Mouse (Mus musculus): ENCODE data around the gene Nrbf2.

Nrbf2 gene

DNA sequence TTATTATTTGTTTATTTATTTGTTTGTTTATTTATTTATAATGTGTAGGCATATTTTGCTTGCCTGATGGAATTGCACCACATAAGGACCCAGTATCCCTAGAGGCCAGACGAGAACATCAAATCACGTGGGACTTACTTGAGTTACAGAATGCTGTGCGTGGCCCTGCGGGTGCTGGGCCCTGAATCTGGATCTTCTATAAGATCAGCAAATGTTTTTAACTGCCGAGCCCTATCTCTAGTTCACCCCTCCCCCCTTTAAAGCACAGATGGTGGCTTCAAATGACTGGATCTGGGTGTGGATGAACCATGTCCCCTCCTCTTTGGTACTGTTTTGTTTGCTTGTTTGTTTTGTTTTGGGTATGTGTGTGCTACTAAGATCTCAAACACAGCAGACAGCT is 10.2 kb upstream of the Nrbf2 start:
- DNase-seq (ENCODE audit: low spot score in 2 of 2) = no peak

DNA sequence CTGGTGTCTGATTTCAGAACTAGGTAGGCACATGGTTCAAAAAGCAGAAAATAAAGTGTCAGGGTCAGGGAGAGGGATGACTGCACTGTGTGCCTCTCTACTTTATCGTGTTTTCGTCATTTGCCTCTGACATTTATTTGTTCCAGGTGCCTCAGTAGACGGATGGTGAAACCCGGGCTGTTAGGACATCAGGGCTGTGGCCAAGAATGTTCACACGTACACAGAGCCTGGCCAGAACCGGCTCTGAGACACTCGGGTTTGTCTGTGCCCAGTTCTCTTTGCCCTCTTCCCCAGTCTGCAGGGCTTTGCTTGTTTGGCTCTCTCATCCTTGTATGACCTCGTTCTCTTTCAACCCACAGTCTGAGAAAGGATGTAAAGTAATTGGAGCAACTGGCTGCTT is 6.0 kb upstream of the Nrbf2 start:
- DNase-seq (ENCODE audit: low spot score in 2 of 2) = no peak

DNA sequence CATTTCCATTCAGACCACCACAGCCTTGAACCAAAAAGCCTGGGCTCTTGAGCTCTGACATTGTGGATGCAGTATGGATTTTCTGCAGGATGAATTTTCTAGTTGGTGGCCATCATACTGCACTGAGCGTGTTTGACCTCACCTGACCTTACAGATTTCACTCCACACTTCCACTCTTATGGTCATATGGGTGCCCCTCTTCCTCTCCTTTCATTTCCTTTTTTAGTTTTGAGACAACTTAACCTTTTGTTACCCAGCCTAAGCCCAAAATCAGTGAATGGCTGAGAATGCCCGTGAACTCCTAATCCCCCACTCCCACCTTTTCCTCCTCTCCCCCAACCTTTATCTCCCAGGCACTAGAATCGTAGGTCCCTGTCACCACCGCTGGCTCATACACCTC is 5.5 kb upstream of the Nrbf2 start:
- no peak for DNase-seq (ENCODE audit: low spot score in 2 of 2)

DNA sequence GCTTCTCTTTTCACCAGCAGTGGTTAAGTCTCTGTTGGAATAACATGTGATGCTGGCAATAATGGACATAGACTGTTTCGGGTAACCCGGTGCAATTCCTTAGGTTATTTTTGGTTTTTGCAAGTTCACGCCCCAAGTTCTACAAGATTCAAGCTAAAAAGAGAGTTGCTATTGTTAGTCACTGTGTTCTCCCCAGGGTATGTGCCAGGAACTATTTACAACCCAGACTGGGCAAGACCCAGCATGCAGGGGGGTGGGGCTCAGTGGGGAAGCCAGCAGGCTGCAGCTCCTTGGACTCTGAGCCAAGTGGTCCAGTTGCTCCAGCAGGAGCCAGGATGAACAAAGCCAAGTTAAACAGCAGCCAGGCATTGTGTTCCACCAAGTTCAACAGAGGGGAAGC is 2.8 kb upstream of the Nrbf2 start:
- DNase-seq (ENCODE audit: low spot score in 2 of 2) = peak; percentile 38 to 40

DNA sequence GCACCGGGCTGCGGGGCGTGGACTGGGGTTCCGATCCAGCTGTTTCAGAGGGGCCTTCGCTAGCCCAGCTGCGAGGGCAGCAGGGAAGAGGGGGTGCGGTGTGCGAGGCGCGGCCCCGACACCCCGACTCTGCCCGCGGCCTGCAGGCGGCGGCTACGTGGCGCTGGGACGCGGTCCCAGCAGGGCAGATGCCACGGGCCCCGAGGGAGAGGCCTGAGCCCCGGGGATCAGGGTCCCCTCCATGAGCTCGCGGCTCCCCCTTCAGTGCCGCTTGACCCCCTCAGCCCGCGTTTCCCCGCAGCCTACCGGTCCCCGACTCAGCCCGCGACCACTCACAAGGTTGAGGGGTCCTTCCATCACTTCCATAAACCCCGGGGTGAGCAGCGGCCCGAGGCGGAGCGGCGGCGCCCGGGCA is 337 bp downstream of the Nrbf2 start:
- peak in 1 of 2 experiments; percentile 49 for DNase-seq (ENCODE audit: low spot score in 2 of 2)

DNA sequence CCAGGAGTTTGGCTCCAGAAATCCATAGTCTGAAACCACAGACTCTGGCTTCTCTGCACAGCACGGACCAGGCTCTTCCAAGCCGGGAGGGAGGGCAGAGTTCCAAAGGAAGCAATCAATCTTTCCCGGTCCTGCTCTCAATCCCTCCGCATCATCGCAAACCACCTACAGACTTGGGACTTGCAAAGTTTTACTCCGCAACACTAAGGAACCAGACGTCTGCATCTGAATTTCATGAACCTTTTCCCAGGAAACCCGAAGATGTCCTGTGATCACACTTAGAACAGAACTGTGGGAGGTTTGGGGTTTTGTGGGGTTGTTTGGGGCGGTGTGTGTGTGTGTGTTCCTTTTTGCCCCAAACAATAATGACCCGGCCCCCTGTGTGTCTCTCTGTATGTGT is 794 bp downstream of the Nrbf2 start:
- peak in 1 of 2 experiments; percentile 8 for DNase-seq (ENCODE audit: low spot score in 2 of 2)

DNA sequence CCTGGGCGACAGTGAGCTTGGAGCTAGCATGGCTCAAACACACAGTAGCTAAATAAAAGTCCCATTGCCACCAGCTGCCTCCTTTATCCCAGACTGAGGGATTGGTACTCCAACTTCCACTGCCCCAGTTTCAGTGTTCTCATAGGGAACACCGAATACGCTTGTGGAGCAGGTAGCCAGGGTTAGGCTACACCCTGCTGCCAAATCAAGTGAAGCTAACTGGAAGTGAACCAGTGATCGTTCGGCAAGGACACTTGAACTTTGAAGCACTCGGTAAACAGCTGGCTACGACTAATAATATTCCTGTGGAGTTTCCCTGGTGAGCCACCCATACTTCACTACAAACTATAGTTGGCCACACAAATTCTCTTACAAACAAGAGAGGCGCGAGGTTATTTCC is 1.6 kb downstream of the Nrbf2 start:
- no peak for DNase-seq (ENCODE audit: low spot score in 2 of 2)

DNA sequence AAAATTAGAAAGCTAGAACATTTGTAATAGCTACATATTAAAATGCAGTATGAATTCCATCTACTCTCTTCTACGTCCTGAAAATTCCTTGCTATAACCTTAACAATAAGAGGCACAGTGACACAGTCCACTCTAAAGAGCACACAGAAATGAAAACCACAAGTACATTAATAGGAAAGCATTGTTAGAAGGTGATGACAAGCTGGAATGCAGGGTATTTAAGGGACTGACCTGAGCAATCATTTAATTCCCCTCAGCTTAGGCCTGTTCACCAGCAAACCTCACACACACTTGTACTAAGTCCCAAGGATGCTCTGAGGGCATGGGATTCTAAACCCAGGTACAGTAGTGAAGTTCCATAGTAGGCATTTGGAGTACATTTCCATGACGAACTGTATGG is 2.6 kb downstream of the Nrbf2 start:
- DNase-seq (ENCODE audit: low spot score in 2 of 2) = no peak

DNA sequence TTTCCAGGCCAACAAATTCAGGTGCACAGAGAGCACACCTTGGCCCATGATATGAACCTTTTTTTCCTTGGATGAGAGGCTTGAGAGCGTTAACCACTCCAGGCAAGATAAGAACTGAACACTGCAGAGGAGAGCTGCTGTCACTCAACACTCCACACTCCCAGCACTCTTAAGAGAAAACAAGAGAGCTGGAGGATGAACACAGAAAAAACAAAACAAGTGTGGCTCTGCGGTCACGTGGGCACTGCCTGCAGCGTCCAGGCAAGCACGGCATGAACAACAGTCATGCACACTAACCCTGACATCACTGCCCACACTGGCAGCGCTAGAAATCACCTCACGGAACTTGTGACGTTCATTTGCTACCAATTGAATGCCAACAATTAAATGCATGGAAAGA is 3.3 kb downstream of the Nrbf2 start:
- no peak for DNase-seq (ENCODE audit: low spot score in 2 of 2)

DNA sequence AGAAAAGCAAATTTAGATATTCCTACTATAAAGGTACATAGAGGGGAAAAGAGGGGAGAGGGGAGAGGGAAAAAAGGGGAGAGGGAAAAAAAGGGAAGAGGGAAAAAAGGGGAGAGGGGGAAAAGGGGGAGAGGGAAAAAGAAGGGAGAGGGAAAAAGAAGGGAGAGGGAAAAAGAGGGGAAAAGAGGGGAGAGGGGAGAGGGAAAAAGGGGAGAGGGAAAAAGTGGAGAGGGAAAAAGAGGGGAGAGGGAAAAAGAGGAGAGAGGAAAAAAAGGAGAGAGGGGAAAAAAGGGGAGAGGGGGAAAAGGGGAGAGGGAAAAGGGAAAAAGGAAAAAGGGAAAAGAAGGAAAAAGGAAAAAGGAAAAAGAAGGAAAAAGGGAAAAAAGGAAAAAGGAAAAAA is 9.2 kb downstream of the Nrbf2 start:
- DNase-seq (ENCODE audit: low spot score in 2 of 2) = no peak

DNA sequence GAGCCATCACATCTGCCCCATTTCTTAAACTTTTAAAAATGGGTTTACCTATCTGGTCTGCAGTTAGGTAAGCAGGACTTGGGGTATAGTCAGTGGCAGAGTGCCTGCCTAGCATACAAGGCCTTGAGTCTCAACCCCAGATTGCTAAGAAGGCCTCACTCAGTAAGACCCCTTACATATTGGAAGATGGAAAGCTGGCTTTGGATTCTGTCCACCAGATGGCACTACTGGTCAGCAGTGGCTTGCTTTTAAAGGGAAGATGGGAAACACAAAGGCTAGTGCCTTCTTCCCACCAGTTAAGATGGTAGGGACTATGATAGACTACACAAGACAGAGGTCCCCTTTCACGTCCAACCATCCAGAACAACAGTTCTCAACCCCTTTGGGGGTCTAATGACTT is 20.3 kb downstream of the Nrbf2 start:
- DNase-seq (ENCODE audit: low spot score in 2 of 2) = peak in 1 of 2 experiments; percentile 62

DNA sequence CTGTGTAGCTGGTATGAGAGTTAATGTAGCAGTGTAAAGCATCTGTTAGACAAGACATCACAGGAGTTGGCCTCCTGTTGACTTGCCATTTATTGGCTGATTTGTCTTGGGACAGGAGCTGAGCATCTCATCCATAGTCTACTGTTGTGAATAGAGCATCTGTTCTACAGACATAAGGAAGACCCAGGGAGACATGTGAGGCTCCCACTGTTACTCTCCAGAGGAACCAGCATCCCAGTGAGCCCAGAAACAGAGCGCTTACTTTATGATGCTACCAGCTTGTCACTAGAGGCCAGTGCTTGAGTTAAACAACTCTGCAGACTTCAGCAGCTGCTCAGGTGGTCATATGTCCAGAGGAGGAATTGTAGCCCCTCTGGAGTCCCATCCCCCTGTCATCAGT is 32.0 kb downstream of the Nrbf2 start:
- DNase-seq (ENCODE audit: low spot score in 2 of 2) = no peak

DNA sequence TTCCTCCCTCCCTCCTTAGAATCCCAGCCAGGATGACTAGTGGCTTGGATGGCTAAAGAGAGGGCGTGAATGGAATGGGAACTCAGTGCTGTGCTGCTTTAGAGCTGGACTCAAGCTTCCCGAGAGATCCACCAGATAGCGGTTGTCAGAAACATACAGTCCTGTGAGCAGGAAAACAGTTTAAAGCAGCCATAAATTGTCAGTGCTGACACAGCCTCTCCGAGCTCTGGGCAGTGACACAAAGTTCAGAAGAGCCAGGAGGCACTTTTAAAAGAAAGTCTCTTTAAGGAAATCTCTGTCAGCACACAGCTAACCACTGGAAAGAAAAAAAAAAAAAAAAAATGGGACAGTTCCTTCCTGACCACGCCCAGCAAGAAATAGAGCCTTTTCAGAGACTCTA is 32.8 kb downstream of the Nrbf2 start:
- no peak for DNase-seq (ENCODE audit: low spot score in 2 of 2)

DNA sequence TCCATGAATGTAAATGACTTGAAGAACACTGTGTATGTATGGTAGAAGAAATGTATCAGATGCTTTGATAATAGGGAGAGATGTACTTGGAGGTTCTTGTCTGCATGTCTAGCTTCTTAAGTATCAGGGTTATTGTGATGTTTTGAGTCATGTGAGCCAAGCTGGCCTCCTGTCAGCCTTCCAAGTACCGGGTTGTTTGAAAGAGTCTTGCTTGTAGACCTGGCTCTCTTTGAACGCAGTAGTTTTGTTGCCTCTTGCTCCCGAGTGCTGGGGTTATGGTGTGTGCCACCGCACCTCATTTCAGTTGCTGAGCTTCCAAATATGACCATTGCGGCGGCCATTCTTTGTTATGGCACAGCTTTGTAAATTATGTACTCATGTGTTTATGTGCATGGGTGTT is 34.3 kb downstream of the Nrbf2 start:
- DNase-seq (ENCODE audit: low spot score in 2 of 2) = no peak

DNA sequence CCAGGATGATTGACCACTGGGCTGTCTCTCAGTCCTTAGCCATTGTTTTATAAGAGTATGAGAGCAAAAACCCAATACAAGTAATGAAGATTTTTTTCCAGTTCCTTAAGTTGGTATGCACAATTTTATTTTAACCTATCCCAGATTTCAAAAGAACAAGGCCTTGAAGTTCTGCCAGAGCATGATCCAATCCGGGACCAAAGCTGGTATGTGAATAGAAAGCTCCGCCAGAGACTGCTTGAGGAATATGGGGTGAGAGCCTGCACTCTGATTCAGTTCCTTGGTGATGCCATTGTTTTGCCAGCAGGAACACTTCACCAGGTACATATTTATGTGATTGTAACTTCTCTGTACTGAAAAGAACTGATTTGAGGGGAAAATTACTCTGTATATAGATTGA is 35.6 kb downstream of the Nrbf2 start:
- no peak for DNase-seq (ENCODE audit: low spot score in 2 of 2)

DNA sequence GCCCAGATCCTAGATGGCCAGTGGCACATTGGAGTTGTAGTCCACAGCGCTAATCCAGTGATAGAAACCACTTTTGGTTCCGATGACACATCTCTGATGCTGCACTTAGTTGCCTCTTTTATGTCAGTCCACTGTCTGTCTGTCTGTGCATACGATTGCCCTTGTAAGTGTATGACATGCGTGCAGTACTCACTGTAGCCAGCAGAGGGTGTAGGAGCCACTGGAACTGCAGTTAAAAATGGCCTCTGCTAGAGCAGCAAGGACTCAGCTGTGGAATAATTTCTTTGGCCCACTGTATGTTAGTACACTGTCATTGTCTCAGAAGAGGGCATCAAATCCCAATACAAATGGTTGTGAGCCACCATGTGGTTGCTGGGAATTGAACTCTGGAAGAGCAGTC is 38.0 kb downstream of the Nrbf2 start:
- peak; percentile 52 to 69 for DNase-seq (ENCODE audit: low spot score in 2 of 2)

DNA sequence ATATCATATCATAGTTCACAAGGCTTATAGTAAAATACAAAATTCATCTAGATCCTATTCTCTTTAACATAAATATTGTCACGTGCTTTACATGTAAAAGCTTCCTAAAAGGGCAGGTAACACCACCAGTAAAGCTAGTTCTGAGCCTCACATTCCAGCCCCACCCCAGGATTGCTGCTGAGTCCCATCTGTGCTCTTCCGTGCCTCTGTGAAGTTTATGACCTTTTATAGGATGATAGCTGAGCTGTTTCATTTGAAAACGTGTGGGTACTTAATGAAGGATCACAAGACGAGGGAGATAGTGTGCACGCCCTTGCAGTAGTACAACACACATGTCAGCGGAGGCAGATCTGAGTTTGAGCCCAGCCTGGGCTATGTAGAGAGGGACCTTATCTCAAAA is 54.7 kb downstream of the Nrbf2 start:
- no peak for DNase-seq (ENCODE audit: low spot score in 2 of 2)

DNA sequence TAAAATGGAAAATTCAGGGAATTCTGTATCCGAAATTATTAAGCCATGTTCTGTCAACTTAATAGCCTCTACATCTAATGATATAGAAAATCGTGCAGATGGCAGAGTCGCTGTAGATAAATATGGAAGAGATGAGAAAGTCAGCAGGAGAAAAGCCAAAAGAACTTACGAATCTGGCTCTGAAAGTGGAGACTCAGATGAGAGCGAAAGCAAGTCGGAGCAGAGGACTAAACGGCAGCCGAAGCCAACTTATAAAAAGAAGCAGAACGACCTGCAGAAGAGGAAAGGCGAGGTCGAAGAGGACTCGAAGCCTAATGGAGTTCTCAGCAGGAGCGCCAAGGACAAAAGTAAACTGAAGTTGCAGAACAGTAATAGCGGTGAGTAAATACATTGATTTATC is 58.6 kb downstream of the Nrbf2 start:
- DNase-seq (ENCODE audit: low spot score in 2 of 2) = no peak

DNA sequence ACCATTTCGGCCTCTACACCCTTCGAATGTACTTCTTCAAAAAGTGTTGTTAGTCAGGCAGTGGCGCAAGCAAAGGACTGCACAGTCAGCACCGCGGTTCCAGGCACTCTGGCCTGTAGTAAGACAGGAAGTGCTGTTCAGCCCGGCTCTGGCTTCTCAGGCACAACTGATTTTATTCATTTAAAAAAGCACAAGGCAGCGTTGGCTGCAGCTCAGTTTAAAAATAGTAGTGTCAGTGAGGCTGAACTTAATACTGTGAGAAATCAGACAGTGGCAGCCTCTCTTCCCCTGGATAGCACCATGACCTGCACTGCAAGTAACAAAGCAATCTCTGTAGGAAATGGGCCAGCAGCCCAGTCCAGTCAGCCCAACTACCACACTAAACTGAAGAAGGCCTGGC is 59.0 kb downstream of the Nrbf2 start:
- no peak for DNase-seq (ENCODE audit: low spot score in 2 of 2)

DNA sequence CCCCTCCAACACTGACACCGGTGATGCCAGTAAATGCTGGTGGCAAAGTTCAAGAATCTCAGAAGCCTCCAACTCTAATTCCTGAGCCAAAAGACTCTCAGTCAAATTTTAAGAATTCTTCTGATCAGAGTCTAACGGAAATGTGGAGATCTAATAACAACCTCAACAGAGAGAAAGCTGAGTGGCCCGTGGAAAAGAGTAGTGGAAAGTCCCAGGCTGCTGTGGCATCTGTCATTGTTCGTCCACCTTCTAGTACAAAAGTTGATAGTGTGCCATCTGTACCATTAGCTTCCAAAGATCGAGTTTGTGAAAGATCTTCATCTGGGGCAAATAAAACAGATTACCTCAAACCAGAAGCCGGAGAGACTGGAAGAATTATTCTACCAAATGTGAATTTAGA is 59.6 kb downstream of the Nrbf2 start:
- DNase-seq (ENCODE audit: low spot score in 2 of 2) = no peak

DNA sequence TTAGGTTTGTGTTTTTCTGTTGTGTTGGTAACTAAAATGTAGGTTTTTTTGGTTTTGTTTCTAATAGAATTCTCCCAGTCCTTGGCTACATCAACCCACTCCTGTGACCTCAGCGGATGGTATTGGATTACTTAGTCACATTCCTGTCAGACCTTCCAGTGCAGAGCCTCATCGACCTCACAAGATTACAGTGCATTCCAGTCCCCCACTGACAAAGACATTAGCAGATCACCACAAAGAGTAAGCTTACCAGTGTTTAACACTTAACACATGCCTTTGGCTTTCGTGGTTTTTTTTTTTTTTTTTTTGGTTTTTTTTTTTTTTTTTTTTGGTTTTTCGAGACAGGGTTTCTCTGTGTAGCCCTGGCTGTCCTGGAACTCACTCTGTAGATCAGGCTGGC is 61.2 kb downstream of the Nrbf2 start:
- no peak for DNase-seq (ENCODE audit: low spot score in 2 of 2)

DNA sequence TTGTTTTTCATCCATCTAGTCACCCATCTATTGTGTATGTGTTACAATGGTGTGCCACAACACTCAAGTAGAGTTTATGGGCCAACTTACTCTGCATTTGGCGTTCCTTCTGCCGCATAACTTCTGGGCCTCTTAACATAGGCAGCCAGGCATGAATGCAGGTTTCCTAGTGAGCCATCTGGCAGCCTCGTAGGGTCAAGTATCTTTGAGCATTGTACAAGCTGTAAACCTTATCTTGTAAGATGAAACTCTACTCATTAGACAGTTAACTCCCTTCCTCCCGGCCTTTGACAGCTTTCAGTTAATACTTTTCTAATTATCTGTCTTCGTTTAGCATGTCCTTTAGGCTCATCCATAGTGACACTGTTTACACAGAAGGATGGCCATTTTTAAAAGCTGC is 63.8 kb downstream of the Nrbf2 start:
- DNase-seq (ENCODE audit: low spot score in 2 of 2) = no peak

DNA sequence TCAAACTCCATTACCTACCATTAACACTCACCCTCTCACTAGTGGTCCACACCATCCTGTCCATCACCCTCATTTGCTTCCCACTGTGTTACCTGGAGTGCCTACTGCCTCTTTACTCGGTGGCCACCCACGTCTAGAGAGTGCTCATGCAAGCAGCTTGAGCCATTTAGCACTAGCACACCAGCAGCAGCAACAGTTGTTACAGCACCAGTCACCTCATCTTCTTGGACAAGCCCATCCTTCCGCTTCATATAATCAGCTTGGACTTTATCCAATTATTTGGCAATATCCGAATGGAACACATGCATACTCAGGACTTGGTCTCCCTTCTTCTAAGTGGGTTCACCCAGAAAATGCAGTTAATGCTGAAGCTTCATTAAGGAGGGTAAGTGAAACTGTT is 64.9 kb downstream of the Nrbf2 start:
- DNase-seq (ENCODE audit: low spot score in 2 of 2) = no peak

DNA sequence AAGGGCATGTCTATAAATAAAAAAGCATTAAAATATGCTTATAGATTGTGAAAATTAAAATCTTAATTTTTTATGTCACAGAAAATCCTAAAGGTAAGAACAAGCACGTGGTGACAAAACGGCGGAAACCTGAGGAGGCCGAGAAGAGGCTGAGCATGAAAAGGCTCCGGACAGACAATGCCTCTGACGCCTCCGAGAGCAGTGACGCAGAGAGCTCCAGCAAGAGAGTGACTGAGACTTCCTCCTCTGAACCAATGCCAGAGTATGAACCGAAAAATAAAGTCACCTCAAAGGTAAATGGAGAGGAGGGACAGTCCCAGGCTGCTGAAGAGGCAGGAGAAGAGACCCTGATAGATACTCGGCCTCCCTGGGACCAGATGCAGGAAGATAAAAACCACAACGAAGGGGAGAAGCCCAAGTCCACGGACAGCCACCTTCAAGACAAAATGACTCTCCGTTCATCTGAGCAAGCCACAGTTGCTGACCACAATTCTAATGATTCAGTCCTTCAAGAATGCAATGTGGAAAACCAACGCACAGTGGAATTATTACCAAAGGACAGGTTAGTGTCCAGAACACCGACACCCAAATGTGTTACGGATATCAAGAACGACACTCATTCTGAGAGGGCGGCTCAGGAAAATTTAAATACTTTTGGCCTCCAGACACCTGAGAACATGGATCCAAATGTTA is 66.1 kb downstream of the Nrbf2 start:
- DNase-seq (ENCODE audit: low spot score in 2 of 2) = no peak
